Mouse (Mus musculus): ENCODE results near the gene Cmbl. TPM values are rescaled to one million over a fixed set of nuclear protein-coding genes. Genes with fewer than 3 reads are reported as not detected.

The Cmbl gene
- polyA plus RNA-seq, 1 experiment from 2014 or later: 34.6 TPM

- Histone ChIP-seq H3K4me2 (replicated peaks) (no peak overlapping the region), H3K27me3 (replicated peaks) (no peaks in the 10 kb centered on the region), H3K4me3 (replicated peaks) (no peak overlapping the region), H3K9me3 (no peaks in the 10 kb centered on the region), H3K36me3 (no peaks in the 10 kb centered on the region), H3K4me1 (replicated peaks) (peaks cover 8% of the 10 kb centered on the region; the same call in 1 of the 2 replicates), H3K27ac (no peak overlapping the region), H3K9ac (no peak overlapping the region)
- no peak for ATAC-seq
- 92% methylated on average over 2 of the region's 2 CpGs for WGBS
These were observed 31.7 kb upstream of the Cmbl start for GRCm38 (mm10) chr15:31533529-31533928.

- no peaks in the 10 kb centered on the region for H3K27me3 ChIP-seq (replicated peaks)
- 88% methylated on average over 7 of the region's 7 CpGs for WGBS
- peaks cover 3% of the 10 kb centered on the region; the same call in 1 of the 2 replicates for H3K4me1 ChIP-seq (replicated peaks)
- H3K9ac ChIP-seq: no peak overlapping the region
- ATAC-seq: no peak
- H3K4me2 ChIP-seq (replicated peaks): no peak overlapping the region
- H3K4me3 ChIP-seq (replicated peaks): no peak overlapping the region
- H3K9me3 ChIP-seq: no peaks in the 10 kb centered on the region
- no peaks in the 10 kb centered on the region for H3K36me3 ChIP-seq
- no peak overlapping the region for H3K27ac ChIP-seq
These were observed 30.5 kb upstream of the Cmbl start for GRCm38 (mm10) chr15:31534421-31535258.

- WGBS: 29% methylated on average over 8 of the region's 8 CpGs
- Histone ChIP-seq H3K4me3 (replicated peaks) (no peak overlapping the region), H3K27ac (no peak overlapping the region), H3K36me3 (no peaks in the 10 kb centered on the region), H3K27me3 (replicated peaks) (no peaks in the 10 kb centered on the region), H3K9me3 (no peaks in the 10 kb centered on the region), H3K4me1 (replicated peaks) (peaks cover 3% of the 10 kb centered on the region; the same call in 1 of the 2 replicates), H3K9ac (no peak overlapping the region), H3K4me2 (replicated peaks) (no peak overlapping the region)
- ATAC-seq: no peak
These were observed 29.8 kb upstream of the Cmbl start for GRCm38 (mm10) chr15:31535259-31535855.

GRCm38 (mm10) chr15:31536051-31536737 is 29.0 kb upstream of the Cmbl start:
- H3K36me3 ChIP-seq: no peaks in the 10 kb centered on the region
- peaks cover 3% of the 10 kb centered on the region; the same call in 1 of the 2 replicates for H3K4me1 ChIP-seq (replicated peaks)
- H3K27ac ChIP-seq: no peak overlapping the region
- H3K27me3 ChIP-seq (replicated peaks): no peaks in the 10 kb centered on the region
- H3K9ac ChIP-seq: no peak overlapping the region
- ATAC-seq: no peak
- 24% methylated on average over 7 of the region's 7 CpGs for WGBS
- H3K9me3 ChIP-seq: no peaks in the 10 kb centered on the region
- no peak overlapping the region for H3K4me3 ChIP-seq (replicated peaks)
- H3K4me2 ChIP-seq (replicated peaks): no peak overlapping the region

GRCm38 (mm10) chr15:31537706-31538105 is 27.5 kb upstream of the Cmbl start:
- Histone ChIP-seq H3K27ac (no peak overlapping the region), H3K36me3 (no peaks in the 10 kb centered on the region), H3K4me1 (replicated peaks) (peaks cover 8% of the 10 kb centered on the region), H3K27me3 (replicated peaks) (no peaks in the 10 kb centered on the region), H3K4me3 (replicated peaks) (no peak overlapping the region), H3K9ac (no peak overlapping the region), H3K4me2 (replicated peaks) (no peak overlapping the region), H3K9me3 (no peaks in the 10 kb centered on the region)
- no peak for ATAC-seq
- 87% methylated on average over 2 of the region's 2 CpGs for WGBS

- H3K4me3 ChIP-seq (replicated peaks): no peak overlapping the region
- no peak for ATAC-seq
- WGBS: 87% methylated on average over 3 of the region's 3 CpGs
- H3K27me3 ChIP-seq (replicated peaks): no peaks in the 10 kb centered on the region
- H3K4me1 ChIP-seq (replicated peaks): peaks cover 8% of the 10 kb centered on the region
- no peak overlapping the region for H3K9ac ChIP-seq
- H3K4me2 ChIP-seq (replicated peaks): no peak overlapping the region
- no peak overlapping the region for H3K27ac ChIP-seq
- H3K36me3 ChIP-seq: no peaks in the 10 kb centered on the region
- no peaks in the 10 kb centered on the region for H3K9me3 ChIP-seq
These were observed 26.8 kb upstream of the Cmbl start for GRCm38 (mm10) chr15:31538346-31538745.

- no peak overlapping the region for H3K27ac ChIP-seq
- H3K4me1 ChIP-seq (replicated peaks): peaks cover 8% of the 10 kb centered on the region
- WGBS: 50% methylated on average over 9 of the region's 9 CpGs
- no peak for ATAC-seq
- H3K27me3 ChIP-seq (replicated peaks): no peaks in the 10 kb centered on the region
- H3K4me3 ChIP-seq (replicated peaks): no peak overlapping the region
- H3K9me3 ChIP-seq: no peaks in the 10 kb centered on the region
- no peak overlapping the region for H3K9ac ChIP-seq
- H3K36me3 ChIP-seq: no peaks in the 10 kb centered on the region
- no peak overlapping the region for H3K4me2 ChIP-seq (replicated peaks)
These were observed 25.3 kb upstream of the Cmbl start for GRCm38 (mm10) chr15:31539643-31540512.

GRCm38 (mm10) chr15:31540513-31540802 is 24.7 kb upstream of the Cmbl start:
- no peaks in the 10 kb centered on the region for H3K27me3 ChIP-seq (replicated peaks)
- no peak overlapping the region for H3K9ac ChIP-seq
- WGBS: 33% methylated on average over 1 of the region's 1 CpGs
- H3K4me3 ChIP-seq (replicated peaks): no peak overlapping the region
- H3K27ac ChIP-seq: no peak overlapping the region
- ATAC-seq: no peak
- no peak overlapping the region for H3K4me2 ChIP-seq (replicated peaks)
- H3K36me3 ChIP-seq: no peaks in the 10 kb centered on the region
- H3K9me3 ChIP-seq: no peaks in the 10 kb centered on the region
- H3K4me1 ChIP-seq (replicated peaks): peaks cover 8% of the 10 kb centered on the region

GRCm38 (mm10) chr15:31542013-31542958 is 22.9 kb upstream of the Cmbl start:
- H3K27ac ChIP-seq: peak overlapping the region; percentile 64
- no peak overlapping the region for H3K9ac ChIP-seq

GRCm38 (mm10) chr15:31543246-31543645 is 21.9 kb upstream of the Cmbl start:
- no peaks in the 10 kb centered on the region for H3K9me3 ChIP-seq
- no peak for ATAC-seq
- no peaks in the 10 kb centered on the region for H3K36me3 ChIP-seq
- no peak overlapping the region for H3K27ac ChIP-seq
- H3K4me1 ChIP-seq (replicated peaks): peaks cover 8% of the 10 kb centered on the region; the same call in 1 of the 2 replicates
- H3K27me3 ChIP-seq (replicated peaks): no peaks in the 10 kb centered on the region
- H3K9ac ChIP-seq: no peak overlapping the region
- no peak overlapping the region for H3K4me2 ChIP-seq (replicated peaks)
- WGBS: 31% methylated on average over 3 of the region's 3 CpGs
- no peak overlapping the region for H3K4me3 ChIP-seq (replicated peaks)

More at GRCm38 (mm10) chr15:31542013-31542958, 22.9 kb upstream of the Cmbl start:
- Histone ChIP-seq H3K27me3 (replicated peaks) (no peaks in the 10 kb centered on the region), H3K4me2 (replicated peaks) (peak overlapping the region; percentile 33), H3K4me3 (replicated peaks) (no peak overlapping the region), H3K36me3 (no peaks in the 10 kb centered on the region), H3K9me3 (no peaks in the 10 kb centered on the region), H3K4me1 (replicated peaks) (peaks cover 8% of the 10 kb centered on the region; the same call in 1 of the 2 replicates)
- WGBS: 14% methylated on average over 10 of the region's 10 CpGs
- ATAC-seq: peak; percentile 68

- peak; percentile 71 for ATAC-seq
- Histone ChIP-seq H3K4me3 (replicated peaks) (no peak overlapping the region), H3K4me2 (replicated peaks) (no peak overlapping the region), H3K9ac (no peak overlapping the region), H3K27ac (no peak overlapping the region), H3K36me3 (no peaks in the 10 kb centered on the region), H3K9me3 (no peaks in the 10 kb centered on the region), H3K27me3 (replicated peaks) (no peaks in the 10 kb centered on the region), H3K4me1 (replicated peaks) (peaks cover 8% of the 10 kb centered on the region; the same call in 1 of the 2 replicates)
- 42% methylated on average over 1 of the region's 1 CpGs for WGBS
These were observed 20.1 kb upstream of the Cmbl start for GRCm38 (mm10) chr15:31545058-31545457.

Measured in intestine, embryonic 15.5 days (tissue).